Mouse (Mus musculus) lung, postnatal 25 days (tissue): ENCODE data around the gene Mall.

ENCODE experiments used
- DNase-seq: peaks from one replicate; pipeline ENCODE4 v3.0.0; 2022; ENCODE audit warnings: low spot score

Mall gene

DNA sequence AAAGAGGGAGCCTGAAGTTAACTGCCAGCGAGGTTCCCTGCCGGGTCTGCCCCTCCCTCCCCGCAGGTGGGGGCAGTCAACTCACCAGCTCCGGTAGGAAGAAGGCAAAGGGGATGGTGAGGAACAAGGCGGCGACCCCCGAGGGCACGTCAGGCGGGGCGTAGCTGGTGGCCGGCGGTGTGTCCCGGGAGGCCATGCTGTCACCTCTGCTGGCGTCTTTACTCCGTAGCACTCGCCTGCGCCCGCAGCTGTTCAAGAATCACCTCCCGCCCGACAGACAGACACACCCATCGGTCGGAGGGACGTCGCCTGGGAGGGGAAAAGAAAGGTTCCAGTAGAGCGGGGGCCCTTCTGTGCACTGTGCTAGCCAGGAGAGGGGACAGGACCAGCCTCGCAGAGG lies at the start of gene Mall:
Mall (minus strand) TSS at position 262 of the 400 bp plus-strand sequence.
- no peak for DNase-seq

DNA sequence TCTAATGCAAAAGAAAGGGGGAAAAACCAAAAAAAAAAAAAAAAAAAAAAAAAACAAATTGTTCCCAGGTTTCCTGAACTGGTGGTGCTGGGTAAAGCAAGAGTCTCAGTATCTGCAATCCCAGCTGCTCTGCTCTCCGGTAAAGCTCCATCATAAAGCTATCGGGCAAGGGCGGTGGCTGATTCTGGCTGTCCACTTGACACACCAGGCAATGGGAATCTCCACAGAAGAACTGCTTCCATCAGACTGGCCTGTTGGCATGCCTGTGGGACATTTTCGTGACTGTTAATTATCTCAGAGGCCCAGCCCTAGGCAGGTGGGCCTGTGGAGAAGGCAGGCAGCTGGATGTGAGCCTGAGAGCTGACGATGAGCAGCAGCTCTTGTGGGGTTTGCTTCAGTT lies 48.7 kb upstream of the Mall start:
- no peak for DNase-seq

DNA sequence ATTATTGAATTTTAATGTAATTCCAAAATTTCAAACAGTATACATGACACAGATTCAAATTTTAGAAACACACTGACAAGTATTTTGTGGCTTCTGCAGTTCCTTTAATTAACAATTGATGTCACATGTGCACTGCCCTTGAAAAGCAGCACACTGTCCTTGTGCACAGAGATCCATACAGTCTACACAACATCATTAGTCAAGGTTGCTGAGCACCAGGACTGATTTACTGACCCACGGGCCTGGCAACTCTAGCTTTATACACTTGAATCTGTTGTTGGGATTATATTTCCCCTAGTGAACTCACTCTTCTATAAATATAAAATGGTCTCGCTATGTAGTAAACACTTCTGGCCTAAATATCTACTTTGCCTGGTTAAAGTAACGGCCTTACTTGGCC lies 45.3 kb upstream of the Mall start:
- DNase-seq = no peak

DNA sequence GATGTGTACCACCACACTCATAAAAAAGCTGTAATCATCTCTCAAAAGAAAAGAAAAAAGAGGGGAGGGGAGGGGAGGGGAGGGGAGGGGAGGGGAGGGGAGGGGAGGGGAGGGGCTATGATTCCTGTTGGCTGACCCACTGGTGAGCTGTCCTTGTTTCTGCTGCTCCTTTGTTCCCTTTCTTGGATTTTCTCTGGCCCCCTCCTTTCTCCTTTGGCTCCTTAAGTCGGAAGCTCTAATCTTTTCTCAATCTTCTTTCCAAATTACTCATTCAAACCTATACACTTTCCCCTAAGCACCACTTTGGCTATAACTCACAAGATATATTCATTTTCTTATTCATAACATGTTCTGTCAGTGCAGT lies 44.8 kb upstream of the Mall start:
- DNase-seq = no peak

DNA sequence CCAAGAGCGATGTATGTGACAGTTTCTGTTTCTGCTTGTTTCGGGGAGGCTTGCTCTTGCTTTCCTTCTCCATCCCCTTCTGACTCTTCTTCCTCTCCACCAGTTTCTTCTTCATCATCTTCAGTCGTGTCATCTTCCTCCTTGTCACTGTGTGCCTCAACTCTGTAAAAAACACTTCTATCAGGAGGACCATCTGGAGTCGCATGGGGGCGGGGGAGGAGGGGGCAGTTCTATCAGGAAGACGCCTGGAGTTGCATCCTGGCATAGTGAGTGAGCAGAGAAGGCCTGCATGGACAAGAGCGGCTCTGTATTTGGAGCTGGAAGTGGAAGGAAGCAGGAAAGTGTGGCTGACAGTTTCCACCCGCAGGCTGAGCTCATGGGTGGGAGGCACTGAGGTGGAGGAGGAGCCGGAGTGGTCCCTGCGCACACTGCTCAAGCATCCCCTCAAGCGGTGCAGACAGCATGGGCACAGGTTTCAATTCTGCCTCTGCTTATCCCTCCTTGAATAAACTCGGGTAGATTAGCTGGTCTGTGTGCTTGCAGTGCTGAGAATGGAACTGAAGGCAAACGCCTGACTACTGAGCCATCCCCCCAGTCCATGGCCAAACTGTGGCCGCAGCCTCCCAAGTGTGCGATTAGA lies 44.3 kb upstream of the Mall start:
- DNase-seq = no peak

DNA sequence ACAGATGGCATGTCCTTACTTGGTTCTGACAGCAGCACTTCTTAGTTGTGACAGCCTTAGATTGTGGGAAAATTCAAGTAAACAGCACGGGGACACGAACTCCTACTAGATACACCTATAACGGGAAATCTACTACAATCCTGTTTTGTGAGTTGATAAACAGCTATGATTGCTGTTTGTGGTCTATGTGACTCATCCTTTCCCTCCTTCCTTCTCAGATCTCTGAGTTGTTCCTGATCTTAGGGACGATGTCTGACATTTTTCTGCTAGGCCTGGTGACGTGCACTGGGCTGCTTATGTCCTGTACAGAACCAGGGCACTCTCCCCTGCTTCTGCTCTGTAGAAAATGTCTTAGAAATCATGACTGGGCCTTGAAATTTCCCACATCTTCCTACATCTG lies 31.9 kb upstream of the Mall start:
- DNase-seq = no peak

DNA sequence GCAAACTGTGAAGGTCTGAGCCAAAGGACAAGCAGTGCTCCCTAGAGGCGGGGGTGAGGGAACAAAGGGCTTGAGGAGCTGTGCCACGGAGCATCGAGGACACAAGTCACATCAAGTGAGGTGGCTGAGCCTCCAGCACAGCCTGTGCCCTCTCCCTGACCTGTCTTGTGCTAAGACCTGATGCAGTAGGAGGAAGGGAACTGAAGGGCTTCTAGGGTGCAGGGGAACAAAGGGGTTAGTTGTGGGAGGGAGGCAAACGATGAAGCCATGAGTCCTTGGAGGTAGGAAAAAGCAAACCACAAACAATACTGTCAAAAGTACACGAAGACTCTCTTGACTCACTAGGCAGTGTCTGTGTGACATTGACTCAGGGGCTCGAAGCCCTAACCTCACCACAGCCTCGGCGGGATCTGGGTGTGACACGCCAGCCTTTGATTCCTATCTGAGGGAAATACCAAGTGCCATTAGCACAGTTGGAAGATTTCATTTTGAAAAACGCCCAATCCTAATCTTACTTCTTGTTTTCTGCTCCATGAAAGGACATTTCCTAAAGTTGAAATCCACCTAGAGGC lies 30.8 kb upstream of the Mall start:
- no peak for DNase-seq

DNA sequence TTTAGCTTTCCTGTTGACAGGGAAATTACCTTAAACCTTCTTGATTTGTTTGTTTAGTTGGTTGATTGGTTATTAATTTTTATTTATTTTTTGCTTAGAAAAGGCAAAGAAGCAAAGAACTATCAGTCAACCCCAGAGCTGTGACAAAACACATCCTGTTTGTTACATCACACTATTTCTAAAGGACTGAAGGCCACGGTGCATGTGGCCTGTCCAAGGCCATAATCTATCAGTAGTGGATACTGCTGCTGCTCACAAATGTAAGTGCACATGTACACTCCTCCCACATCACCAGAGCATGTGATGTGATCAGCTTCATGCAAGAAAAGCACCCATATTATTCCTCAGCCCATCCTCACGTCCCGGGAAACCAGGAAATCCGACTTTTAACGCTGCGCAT lies 30.3 kb upstream of the Mall start:
- no peak for DNase-seq

DNA sequence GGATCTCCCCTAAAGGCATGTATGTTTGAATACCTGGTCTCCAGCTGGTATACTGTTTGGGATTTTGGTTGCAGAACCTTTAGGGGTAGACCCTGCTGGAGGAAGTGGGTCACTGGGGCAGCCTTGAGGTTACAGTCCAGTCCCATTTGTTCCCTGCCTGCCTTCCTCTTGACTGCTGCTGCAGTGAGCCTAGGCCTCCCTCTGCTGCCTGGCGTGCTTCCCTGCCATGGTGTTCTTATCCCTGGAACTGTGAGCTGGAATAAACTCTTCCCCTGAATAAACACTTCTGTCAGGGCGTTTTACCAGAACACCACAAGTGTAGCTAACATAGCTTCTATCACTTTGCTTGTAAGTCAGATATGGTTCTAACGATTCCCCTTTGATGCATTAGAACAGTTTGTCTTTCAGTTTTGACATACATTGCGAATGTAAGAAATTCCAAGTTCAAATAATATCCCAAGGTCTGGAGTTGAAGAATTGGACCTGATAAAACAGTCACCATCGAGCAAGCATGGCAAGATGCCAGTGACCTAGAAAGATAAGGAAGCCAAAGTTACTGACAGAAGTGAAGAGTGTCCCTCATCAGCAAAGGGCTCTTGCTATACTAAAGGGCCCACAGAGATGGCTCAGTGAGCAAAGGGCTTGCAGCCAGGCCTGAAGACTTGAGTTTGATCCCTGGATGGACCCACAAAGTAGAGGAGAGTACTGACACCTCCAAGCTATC lies 29.6 kb upstream of the Mall start:
- DNase-seq = peak; percentile 12

DNA sequence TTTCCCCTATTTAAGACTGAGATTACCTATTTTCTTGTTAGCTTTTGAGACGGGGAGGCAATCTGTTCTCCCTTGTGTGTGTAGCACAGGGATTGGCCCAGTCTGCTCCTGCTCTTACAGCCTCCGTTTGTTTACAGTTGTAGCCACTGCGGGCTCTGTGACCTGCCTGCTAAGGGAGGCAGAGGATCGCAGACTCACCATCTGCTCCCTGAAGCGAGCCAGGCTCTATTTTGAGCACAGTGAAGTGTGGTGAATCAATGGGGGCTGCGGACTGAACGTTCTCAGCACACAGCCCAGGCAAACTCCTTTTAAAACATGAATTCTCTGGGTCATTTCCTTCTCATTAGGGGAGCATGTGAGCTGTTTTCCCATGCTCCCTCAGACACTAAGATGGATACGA lies 27.4 kb upstream of the Mall start:
- DNase-seq = no peak

DNA sequence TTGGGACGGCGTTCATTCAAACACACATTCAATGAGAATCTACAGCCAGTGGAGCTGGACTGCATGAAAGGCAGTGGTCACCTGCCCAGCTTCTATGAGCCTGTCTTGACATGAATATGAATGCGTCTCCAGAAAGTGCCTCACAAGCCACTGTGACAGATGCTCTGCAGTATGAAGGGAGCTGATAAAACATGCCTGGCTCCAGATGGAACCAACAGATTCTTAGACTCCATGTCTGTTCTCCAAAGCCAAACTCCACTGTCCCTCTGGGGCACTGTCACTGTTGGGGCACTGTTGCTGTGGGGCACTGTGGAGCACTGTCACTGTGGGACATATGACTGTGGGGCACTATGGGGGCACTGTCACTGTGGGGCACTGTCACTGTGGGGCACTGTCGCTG lies 24.4 kb upstream of the Mall start:
- no peak for DNase-seq

DNA sequence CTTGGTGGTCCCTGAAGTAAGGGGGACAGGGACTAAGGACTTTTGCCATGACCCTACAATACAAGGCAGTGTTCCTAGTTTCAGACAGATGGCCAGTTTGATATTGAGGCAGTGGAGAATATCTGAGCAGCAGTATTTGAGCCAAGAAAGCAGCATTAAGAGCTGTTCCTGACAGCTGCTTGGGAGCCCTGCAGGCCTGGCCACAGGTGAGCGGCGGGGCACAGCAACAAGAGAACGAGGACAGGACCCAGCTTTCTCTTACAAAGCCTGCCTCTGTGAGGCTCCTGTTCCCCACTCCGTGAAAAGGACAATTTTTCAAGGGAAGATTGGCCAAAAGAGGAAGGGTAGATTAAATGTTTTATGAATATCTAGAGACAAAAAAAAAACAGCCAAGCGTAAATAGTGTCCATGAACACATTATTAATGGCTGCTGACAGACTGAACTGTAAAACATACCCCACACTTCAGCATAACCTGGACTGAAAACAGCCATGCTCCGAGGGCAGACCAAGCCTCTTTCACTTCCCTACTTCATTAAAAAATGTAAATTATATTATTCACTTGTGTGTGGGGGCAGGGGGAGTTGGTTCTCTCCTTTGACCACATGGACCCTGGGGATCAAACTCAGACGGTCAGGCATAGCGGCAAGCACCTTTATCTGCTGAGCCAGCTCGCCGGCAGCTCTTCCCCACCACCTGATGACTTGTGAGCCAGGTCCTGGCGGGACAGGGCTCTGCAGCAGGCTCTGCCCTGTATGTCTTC lies 22.3 kb upstream of the Mall start:
- DNase-seq = no peak

DNA sequence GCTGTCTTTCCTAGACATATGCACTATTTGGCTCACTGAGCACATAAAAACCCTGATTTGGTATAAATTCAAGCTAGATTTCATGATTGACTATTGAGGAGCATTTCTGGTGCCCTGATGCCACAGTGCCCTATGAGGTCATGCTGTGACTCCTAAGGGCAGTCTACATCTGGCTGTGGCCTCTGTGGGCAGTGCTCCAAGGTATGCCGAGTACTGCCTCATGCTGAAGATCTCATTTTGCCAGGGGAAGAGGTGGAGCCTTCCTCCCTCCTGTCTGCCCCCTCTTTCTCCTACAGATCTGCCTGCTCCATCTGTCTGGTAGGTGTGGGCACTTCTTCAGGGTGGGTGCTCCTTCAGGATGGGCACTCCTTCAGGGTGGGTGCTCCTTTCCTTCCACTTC lies 19.6 kb upstream of the Mall start:
- no peak for DNase-seq

DNA sequence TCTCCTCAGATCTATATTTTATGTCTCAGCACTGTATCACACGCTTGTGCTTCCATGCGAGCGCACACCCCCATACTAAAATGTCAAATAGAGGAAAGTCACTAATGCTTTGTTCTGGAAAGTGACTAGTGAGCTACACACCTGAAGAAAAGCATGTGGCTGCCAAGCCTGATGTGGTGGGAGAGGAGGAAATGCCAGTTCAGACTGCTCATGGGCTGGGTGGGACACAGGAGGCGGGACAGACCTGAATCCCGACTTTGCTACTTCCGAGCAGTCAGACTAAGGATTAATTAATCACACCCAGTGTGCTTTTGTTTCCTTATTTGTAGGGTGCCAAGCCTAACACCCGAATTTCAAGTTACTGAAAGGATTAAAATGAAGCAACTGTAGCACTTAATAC lies 18.6 kb upstream of the Mall start:
- no peak for DNase-seq

DNA sequence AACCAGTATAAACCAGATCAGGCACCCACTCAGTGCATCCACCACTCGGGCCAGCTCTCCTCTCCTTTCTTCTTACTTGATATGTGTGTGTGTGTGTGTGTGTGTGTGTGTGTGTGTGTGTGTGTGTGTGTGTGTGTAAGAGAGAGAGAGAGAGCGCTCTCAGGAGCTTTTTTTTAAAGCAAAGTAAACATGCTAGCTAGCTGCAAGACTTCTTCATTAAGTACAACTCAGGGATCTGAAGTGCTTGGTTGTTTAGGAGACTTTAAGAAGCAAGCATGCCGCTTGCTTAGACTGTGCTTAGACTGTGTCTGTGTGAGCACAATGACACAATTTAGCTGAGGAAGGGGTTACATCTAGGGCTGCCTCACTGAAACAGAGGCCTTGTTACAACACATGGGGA lies 12.9 kb upstream of the Mall start:
- peak; percentile 26 for DNase-seq

DNA sequence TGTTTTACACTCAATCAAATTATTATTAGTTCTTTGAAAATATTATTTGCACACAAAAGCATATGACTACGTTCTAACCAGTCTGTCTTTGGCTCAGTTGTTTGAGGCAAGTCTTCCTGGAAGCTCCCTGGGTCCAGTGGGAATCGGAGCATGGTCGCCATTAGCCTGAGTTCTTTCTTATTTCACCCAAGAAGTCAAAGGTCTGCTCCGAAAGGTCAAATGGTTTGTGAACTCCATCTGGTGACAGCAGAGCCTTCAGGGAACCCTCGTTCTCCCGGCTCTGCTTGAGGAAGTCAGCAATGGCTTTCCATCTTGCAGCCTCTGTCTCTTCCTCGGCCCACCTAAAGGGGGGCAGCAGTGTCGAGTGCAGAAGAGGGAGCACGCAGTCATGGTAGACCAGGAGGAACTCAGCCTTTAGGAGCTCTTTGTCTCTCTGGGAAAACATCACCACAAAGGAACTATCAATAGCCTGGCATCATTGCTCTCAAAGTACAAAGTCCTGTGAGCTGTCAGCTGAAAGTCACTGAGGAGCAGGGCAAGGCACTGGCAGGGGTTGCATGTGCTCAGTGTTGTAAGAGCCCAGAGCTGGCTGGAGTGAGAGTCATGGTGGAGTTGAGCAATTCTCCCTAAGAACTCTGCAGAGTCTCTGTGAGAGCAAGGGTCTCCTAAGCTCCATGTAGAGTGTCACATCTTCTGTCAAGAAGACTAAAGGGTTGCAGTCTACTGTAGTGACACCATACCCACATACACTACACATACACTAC lies 11.2 kb upstream of the Mall start:
- no peak for DNase-seq

DNA sequence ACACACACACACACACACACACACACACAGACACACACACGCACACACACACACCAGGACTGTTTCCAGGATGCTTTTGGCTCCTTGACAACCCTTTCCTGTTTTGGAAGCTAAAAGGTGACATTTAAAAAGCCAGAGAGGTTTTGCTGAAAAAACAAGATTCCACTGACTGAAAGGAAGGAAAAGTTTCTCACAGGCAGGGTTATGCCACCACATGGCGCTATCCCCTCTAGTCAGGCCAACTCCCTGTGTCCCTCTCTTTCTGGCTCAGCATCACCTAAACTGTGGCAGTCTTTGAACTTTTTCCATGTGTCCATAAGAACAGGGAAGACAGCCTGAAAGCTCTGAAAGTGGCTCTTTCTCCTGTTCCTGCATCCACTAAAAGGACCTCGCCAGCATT lies 8.2 kb upstream of the Mall start:
- no peak for DNase-seq

DNA sequence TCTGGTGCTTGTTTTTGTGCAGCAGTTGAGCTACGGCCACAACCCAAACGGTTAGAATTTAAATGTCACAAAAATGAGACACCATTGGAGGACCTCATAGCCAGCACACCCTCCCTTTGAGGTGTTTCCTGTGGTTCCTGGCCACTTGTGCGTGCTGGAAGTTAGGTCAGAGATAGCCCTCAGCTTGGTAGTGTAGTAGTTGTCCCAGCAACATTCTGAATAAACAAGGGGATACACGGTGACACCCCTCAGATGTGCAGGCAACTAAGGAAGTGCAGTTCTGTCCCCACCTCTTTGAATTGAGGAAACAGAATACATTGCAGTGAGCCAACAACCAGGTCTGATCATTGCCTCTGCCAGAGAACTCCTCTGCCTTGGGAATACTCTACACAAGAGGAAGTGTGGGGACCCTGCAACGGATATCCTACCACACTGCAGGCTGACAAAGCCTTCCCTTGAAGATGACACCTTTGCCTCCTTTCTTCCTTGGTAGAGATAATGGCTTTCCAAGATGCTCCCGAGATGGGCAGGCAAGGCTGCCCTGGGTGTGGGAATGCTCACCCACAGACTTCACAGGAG lies 7.0 kb upstream of the Mall start:
- DNase-seq = no peak

DNA sequence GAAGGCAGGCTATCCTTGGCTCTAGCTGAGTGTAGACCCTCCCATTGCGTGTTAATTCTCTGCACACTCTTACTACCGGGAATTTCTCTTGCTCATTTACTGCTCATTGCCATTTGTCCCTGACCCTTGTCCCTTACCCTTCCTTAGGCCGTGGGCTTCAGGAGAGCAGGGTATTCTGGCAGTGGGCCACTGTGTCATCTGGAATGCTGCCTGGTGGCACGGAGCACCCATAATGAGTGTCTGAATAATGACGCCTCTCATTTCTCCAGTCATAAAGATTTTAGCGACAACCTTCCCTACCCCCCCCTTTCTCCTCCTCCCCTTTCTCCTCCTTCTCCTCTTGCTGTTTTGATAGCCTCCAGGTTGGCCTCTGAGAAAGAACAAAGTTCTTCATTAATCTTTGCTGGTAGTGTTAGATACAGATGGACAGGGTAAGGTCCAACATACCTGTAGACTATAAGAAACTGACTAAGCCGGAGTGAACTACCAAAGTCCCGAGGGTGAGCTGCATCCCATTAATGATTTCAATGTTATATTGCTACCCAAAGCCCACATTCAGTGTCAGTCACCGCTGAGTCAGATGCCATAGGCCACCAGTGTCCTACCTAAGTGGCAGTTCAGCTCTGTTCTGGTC lies 5.9 kb upstream of the Mall start:
- no peak for DNase-seq

DNA sequence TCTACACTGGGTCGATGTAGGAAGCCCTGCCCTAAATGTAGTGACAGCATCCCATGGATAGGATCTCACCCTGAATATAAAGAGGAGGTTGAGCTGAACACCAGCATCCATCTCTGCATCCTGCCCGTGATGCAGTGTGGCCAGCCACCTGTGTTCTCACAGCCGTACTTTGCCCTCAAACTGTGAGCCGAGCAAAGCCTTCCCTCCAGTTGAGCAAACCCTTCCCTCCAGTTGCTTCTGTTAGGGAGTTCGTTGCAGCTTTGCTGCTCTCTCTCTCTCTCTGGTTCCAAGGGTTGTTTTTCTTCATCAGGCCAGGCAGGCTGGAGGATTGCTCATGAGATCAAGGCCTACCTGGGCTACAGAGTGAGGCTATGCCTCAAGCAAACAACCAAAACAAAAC lies 5.2 kb upstream of the Mall start:
- no peak for DNase-seq

DNA sequence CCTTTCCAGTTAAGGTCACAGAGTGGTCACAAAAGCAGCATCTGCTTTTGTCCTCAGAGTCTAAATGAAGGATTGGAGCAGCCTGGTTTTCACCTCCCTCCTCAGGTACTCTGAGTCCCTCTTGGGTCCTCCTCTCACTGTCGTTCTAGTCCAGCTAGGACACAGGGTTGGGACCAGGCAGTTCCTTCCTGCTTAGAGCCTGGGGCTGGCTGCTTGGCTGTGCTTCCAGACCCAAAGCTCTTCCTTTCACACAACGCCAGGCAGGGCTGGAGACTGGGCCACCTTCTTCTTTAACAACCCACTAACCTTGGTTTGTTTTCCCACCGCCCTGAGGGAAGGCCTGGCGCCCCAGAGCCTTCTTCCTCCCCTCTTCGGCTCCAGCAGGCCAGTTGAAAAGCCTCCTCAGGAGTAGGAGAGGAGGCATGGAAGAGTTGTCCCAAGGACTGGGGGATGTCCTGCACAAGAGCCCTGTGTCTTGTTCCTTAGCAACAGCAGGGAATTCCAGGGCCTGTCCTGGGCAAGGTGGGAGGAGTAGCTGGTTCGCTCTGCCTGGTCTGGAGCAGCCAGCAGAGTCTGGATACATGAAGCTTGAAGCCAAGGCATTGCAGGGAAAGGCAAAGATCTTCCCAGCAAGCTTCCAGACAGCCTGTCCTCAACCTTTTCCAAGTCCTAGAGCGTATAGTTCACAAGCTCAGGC lies 717 bp upstream of the Mall start:
- no peak for DNase-seq
